Mouse (Mus musculus) cerebellum, postnatal 10 days (tissue): ENCODE results near the gene Hddc3.
"Not testable (repeated sequence)": the region's sequence is repeated elsewhere in the genome, so short reads cannot be mapped to it uniquely, and the experiment has no call there.

Source experiments
- DNase-seq, 2 experiments: peaks; one replicate each; pipeline ENCODE4 v3.0.0; 2021; ENCODE audit warnings: mixed read lengths in 2 of 2

Hddc3 gene

DNA sequence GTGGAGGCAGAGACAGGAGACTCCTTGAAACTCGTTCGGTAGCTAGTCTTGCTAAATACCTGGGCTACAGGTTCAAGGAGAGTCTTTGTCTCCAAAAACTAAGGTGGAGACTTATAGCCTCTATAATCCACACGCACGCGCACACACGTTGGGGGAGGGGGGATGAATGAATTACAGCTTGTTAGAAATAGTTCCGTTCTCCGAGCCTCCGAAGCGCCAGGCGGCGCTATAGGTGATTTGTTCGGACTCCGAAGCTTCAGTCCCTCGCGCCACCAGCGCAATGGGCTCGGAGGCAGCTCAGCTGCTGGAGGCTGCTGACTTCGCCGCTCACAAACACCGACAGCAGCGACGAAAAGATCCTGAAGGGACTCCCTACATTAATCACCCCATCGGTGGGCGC is at the start of gene Hddc3:
Gene Hddc3, plus strand, starts transcription at position 247 of the 400 bp plus-strand sequence.
- DNase-seq = peak; percentile 99

DNA sequence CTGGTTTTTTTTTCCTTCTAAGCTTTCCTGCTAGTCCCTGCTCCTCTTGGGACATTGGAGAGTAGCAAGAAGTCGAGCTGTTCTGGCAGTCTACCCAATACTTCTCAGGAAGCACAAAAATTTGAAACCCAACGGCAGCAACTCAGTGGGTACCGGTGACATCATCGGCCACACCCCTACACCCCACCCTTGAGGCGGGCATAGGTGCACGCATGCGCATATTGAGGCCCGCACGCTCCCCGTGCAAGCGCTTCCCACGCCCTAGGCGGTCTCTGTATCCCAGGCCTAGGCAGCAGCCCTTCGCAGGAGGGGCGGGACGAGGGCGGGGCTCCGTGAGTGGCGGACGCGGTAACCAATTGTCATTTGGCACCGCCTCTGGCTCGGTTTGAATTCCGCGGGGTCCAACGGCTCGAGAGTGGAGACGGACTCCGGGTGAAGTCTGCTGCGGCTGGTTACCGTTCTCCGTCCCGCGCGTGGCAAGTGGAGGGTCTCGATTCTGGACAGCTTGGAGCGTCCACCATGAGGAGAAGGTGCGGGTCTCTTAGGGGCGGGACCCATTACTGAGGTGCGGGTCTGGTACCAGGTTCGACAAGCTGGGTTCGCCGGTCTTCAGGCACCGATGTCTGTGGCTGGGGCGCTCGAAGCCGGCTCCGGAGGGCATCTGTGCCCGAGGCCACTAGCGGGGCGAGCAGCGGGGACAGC is 48.7 kb upstream of the Hddc3 start, which contains the start of gene Prc1:
Gene Prc1, plus strand, starts transcription at position 389 of the 702 bp plus-strand sequence.
- DNase-seq = peak; percentile 98 to 99

DNA sequence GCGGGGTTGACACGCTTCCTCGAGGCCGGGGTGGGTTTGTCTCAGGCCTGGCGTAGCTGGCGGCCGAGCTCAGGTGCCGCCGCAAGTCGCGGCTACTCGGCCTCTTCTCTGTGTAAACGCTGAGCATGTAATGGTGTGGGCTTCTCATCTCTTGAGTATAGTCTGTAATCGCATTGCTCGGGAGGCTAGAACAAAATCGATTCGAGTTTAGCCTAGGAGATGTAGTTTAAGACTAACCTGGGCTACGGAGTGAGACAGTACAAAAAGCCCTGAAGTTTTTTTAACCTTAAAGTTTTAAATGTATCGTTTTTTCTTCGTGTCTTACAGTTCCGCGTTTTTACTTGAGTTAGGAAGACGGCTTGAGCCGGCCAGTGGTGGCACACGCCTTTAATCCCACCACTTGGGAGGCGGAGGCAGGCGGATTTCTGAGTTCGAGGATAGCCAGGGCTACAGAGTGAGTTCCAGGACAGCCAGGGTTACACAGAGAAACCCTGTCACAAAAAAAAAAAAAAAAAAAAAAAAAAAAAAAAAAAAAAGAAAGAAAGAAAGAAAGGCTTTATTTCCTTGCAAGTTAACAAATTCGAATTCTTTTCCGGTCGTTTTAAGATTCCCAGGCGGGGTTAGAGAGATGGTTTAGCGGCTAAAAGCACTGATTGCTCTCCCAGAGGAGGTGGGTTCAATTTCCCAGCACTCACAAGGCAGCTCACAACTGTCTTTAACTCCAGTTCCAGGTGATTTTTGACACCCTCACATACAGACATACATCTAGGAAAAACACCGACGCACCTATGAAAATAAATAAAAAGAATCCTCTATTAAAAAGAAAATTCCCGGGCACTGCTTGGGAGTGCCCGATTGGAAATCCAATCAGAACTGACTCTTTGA is 47.9 kb upstream of the Hddc3 start:
- DNase-seq = peak; percentile 15 to 17

DNA sequence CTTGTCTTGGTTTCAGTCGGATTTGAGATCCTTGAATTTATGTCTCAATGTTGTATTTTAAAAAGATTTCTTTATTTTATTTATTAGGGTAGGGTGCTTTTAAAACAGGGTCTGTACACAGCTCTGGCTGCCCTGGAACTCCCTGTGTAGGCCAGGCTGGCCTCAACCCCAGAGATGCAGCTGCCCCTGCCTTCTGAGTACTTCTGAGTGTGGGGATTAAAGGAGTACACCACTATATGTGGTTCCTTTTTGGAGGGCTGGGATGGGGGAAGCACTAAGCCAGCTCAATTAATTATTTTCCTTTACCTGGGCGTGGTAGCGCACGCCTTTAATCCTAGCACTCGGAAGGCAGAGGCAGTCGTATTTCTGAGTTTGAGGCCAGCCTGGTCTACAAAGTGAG is 46.4 kb upstream of the Hddc3 start:
- DNase-seq = no peak

DNA sequence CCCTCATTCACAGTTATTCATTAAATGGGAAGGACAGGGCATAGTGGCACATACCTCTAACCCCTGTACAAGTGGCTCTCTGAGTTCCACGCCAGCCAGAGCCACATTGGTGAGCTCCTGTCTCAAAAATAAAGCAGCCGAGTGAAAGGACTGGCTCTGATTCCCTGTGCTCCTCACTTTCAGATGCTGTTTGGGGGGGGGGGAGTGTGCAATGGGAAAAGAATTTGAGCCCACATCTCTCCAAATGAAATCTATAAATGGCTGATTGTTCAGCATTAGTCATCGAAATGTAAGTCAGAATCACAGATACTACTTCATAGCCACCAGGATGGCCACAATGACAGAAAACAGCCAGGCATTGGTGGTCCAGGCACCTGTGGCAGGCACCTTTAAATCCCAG is 45.9 kb upstream of the Hddc3 start:
- DNase-seq = no peak

DNA sequence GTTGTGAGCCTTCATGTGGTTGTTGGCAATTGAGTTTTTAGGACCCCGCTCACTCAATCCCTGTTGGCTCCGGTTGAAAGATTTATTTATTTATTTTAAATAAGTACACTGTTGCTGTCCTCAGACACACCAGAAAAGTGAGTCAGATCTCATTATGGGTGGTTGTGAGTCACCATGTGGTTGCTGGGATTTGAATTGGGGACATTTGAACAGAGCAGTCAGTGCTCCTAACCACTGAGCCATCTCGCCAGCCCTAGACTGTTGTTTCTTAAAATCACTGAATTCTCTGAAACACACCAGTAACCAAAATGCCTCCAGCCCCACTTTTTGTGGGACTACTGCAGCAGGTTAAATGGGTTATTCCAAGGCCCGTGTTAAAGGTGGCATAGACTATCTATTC is 44.1 kb upstream of the Hddc3 start:
- DNase-seq = no peak

DNA sequence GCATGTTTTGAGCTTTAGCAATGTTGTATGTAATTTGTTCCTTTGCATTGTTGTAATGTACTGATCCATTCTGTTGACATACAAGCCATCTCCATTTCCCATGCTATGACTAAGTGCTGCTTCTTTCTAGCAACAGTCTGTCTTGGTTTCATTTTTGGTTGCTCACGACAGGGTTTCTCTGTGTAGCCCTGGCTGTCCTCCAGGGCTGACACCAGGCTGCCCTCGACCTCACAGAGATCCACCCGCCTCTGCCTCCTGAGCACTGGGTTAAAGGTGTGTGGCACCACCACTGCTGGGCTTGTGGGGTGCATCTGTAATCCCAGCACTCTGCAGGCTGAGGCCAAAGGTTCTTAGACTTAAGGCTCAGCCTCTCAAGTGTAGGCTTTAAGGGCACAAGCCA is 43.3 kb upstream of the Hddc3 start:
- no peak for DNase-seq

DNA sequence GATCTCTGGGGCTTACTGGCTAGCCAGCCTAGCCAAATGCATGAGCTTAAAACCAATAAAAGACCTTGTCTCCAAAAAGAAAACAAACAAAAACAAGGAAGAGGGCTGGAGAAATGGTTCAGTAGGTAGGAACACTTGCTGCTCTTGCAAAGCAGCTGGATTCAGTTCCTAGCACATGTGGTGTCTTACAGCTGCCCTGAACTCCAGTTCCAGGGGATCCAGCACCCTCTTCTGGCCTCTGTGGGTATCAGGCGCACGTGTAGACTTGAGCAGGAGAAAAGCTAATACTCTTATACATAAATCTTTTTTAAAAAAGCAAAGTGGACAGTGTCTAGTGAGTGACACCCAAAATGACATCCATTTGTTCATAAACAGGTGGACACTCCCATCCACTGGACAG is 41.4 kb upstream of the Hddc3 start:
- DNase-seq = no peak

DNA sequence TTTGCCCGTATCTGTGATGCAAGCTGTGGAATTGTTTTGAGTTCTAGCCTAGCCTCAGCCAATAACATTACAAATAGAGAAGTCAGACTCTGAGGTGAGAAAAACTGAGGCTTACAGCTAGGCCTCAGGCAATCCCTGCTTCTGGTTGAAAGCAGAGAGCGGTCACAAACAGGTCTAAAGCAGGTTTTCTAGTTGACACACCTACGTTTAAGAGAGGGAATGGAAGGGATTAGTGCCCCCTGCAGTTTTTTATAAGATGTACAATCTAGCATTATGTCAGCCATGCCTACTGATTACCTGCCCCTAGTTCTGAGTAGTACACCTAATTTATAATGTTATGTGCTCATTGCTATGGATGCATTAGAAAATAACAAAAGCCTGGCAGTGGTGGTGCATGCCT is 35.1 kb upstream of the Hddc3 start:
- no peak for DNase-seq

DNA sequence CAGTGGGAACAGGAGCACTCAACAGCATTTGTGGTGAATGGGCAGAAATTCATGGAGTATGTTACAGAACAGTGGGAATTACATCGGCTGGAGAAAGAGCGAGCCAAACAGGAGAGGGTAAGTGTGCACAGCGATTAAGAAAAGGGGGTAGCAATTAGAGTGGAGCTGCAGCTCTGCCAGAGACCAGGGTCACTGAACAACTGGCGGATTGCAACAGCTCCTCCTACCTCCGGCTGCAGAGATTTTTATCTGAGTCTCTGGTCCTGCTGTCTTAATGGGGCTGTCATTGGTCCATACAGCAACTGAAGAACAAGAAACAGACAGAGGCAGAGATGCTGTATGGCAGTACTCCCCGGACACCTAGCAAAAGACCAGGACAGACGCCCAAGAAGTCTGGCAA is 32.1 kb upstream of the Hddc3 start:
- no peak for DNase-seq

DNA sequence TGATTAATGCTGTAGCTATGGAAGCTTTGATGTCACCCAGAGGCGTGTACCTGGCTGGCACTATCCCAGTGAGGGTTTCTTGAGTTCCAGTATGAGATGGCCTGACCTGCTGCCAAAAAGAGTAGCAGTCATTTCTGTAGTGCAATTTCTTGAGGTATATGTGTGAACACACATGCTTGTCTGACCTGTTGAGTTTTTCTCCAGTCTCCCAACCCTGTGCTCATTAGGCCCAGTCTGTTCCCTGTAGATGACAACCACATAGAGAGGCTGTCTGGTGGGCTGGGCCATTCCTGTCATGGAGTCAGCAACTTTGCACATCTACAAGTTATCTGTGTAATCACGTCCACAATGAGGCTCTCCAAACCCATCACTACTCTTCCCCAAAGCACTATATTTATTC is 27.2 kb upstream of the Hddc3 start:
- DNase-seq = no peak

DNA sequence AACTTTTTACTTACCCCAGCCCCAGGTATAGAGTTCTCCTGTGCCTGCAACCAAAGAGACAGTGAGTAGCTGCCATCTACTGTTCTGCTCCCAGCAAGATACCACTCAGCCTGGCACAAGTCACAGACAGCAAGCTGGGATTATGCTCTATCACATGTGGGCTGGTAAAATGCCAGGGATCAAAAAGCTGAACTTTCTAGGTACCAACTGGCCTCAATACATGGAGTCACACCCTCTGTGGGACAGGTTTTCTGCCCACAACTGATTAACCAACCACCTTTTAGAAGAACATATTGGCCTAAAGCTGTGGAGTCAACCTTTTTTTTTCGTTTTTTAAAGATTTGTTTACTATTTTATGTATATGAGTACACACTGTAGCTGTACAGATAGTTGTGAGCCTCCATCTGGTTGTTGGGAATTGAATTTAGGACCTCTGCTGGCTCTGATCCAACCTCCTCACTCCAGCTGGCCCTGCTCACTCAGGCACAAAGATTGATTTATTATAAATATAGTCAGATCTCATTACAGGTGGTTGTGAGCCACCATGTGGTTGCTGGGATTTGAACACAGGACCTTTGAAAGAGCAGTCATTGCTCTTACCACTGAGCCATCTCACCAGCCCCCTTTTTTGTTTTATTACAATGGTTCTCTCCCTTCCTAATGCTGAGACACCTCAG is 25.3 kb upstream of the Hddc3 start:
- DNase-seq = peak in 1 of 2 experiments; percentile 39

DNA sequence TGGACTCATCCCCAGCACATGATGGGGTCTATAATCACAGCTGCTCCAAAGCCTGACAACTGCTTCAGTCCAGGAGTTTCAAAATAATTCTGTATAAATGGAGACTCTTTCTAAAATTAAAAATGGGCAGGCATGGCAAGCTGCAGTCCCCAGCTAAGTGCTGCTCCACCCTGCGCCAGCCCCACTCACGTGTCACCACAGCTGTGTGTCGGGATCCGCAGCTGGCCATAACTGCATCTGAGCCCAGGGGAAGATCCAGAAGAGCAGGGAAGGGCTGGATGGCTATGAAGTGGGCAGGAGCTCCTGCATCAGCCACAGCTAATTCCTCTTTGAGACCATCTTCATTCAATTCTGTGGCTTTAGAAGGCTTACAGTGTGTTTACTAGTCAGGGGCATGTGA is 24.2 kb upstream of the Hddc3 start:
- DNase-seq = no peak

DNA sequence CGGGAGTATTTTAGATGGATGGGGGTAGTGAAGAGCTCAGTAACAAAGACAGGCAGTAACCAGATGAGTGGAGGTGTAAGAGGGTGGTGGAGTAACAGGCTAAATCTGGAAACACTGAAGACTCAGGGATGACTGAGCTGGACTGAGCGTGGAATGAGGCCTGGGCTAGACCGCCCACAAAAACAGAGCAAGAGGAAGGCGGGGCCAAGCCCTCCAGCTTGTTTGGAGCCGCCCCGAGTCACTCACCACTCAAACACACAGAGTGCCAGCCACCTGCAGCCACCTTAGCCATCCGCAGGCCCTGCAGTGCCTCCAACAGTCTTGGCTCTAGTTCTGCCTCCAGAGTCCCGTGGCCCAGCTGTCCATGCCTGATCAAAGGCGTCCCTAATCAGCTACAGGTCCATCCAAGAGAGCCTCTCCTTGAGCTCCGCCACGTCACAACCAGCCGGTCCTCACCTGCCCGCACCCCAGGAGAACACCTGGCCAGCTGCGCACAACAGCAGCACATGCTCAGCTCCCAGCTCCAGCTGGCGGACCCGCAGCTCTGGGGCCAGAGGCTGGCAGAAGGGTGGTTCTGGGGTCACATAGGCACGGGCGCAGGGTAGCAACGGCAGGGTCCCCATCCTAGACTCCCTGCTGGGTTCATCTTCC is 22.9 kb upstream of the Hddc3 start:
- no peak for DNase-seq

DNA sequence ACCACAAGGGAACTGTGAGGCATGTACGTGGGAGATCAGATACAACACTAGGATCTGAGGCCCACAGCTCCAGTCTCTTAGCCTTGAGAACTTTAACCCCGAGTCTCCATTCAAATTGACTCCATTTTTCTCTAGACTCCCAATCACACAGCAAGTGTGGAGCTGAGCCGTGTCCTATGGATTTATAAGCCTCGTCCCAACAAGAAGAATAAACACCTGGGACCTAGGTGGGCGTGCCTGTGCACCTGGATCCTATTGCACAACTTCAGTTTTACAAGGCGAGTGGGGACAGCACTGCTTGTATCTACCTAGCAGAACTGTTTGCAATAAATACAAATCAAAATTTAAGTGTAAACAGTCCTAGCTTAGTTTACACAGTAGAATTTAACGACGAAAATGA is 19.6 kb upstream of the Hddc3 start:
- DNase-seq = no peak

DNA sequence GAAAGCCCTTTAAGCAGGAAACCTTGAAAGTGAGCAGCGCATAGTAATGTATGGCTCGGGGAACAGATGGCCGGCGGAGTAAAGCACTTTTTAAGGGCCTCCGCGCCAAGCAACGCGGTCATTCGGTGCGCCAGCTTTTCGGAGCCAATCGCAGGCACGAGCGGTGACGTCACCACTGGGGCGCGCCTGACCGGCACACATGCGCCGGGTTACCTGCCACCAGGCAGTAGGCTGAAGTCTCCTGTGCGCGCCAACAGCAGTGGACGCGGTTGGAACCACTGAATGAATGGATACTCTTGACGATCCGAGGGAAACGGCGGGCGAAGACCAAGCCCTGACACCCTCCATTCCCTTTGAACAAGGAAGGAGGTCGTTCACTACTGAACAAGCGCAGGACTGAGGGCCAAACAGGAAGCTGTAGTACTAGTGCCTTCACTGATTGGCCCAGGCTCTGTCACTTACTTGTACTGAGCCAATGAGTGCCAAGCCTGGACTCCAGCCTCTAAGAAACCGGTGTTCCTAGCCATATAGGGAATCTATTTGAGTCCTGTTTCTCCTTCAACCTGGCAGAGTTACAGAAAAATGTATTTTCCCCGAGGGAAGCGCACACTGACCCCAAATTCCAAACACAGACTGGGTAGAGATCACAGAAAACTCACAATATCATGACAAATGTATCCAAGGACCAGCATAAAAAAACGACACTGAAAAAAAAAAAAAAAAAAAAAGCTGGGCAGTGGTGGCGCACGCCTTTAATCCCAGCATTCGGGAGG is 18.7 kb upstream of the Hddc3 start, which contains the start of gene Rccd1:
Gene Rccd1, minus strand, starts transcription at position 412 of the 773 bp plus-strand sequence.
- peak; percentile 98 to 99 for DNase-seq

DNA sequence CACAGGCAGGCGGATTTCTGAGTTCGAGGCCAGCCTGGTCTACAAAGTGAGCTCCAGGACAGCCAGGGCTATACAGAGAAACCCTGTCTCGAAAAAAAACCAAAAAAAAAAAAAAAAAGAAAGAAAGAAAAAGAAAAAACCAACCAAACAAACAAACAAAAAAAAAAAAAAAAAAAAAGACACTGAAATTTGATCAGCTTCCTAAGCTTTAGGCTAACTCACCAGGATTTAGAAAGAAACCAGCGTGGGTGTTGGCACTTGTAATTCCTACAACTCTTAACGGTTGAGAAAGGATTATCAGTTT is 18.1 kb upstream of the Hddc3 start:
- not testable (repeated sequence) for DNase-seq

DNA sequence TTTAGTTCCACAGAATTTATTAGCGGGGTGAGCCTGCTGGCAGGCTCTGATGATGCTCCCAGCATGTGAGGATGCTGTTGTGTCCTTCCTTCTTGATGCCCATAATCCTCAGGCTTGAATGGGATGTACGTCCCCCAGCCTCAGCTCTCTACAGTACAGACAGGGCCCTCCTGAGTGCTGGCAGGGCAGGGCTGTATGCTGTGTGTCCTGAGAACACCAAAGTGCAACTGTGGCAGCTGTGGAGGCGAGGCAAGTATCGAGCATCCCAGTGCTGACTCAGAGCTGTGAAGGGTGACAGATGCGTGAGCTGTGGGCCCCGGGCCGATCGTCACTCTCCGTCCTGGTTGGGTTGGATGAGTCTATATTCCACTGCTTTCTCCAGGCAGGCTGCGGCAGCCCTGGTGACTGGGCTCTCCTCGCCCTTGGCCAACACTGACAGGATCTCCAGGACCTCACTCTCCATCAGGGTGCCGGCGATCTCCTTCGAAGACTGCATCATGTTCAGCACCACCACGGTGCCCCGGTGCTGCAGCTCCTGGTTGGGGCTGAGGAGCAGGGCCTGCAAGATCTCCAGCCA is 17.5 kb upstream of the Hddc3 start:
- DNase-seq = no peak

DNA sequence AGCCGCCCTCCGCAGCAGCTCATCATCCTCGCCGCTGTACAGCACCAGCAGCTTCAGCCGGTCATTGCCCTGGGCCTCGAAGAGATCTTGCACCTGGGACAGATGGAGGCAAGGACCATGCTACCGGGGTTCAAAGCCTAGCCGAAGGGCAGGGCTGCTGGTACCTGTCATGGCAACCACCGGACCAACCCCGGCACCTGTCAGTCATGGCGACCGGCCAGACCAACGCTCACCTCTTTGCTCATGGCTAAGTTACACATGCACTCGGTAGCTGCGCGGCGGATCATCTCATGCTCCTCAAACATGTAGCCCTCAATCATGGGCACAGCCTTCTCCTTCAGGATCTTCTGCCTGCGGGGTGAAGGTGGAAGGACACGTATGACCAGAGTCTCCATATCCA is 16.8 kb upstream of the Hddc3 start:
- DNase-seq = peak in 1 of 2 experiments; percentile 45

DNA sequence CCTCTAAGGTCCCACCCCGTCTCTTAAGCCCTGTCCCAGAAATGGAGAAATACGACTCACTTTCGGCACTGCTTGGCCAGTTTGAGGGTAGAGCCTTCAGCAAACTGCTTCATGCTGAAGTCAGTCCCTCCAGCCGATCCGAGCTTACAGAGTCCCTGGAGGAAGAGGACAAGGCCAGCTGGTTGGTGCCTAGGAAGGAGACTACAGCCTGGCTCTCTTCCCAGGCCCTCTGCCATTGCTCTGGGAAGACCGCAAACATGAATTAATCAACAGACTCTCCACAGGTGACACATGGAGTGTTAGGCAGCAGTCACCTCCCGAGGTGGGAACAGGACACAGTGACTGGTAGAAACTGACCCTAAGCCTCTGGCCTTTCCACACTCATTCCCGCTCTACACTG is 12.6 kb upstream of the Hddc3 start:
- peak in 1 of 2 experiments; percentile 39 for DNase-seq

DNA sequence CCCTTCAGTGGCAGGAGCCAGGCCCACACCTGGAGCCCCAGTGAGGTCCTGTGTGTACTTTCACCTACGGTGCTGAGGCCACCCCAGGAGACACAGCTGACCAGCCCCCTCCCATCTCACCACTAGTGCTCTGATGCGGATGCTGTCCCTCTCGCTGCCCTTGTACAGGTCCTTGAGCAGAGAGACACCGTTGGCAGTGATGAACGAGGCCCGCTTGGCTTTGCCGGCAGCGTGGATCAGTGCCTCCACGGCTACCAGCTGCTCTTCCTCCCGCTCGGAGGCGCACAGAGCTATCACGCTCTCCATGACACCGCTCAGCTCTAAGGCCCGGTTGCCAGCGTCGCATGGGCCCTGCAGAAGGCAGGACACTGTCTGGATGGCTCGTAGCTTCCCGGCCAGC is 11.5 kb upstream of the Hddc3 start:
- no peak for DNase-seq

DNA sequence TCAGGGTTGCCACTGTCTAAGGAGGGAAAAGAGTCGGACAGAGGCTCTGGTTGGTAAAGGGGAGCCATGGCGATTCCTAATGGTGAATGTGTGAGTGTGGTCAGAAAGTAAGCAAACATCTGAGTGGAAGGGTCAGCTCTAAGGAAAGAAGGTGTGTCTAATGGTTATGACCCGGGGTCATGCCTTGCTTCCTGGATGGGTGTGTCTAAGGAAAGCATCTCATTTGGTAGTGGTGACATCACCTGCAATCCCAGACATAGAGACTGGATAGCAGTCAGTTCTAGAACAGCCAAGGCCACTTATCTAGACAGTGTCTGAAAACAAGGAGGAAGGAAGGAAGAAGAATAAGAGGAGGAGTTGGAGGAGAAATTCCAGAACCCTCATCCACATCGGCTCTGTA is 8.1 kb upstream of the Hddc3 start:
- DNase-seq = no peak
